Mouse (Mus musculus) ES-Bruce4 (cell line): ENCODE data around the gene Hcfc1. TPM values are rescaled to one million over a fixed set of nuclear protein-coding genes. Genes with fewer than 3 reads are reported as not detected.

Experiments used
- H3K27ac ChIP-seq: 2 replicates; pipeline ENCODE4 v1.5.1; 2012; ENCODE audit warnings: low read length, inconsistent platforms; ENCODE audit not compliant: insufficient read depth
- H3K27me3 ChIP-seq: 2 replicates; pipeline ENCODE4 v1.6.1; 2012; ENCODE audit warnings: mild to moderate bottlenecking, low read length, inconsistent platforms; ENCODE audit not compliant: control insufficient read depth, poor library complexity, insufficient read depth, severe bottlenecking
- H3K36me3 ChIP-seq: 2 replicates; pipeline ENCODE4 v1.6.1; 2012; ENCODE audit warnings: inconsistent platforms, mild to moderate bottlenecking, low read length, moderate library complexity; ENCODE audit not compliant: control insufficient read depth, poor library complexity, insufficient read depth, severe bottlenecking
- H3K4me1 ChIP-seq: one replicate; pipeline ENCODE4 v1.8.1; 2011; ENCODE audit warnings: low read length; ENCODE audit not compliant: control insufficient read depth, insufficient read depth
- H3K4me3 ChIP-seq: 2 replicates; pipeline ENCODE4 v1.5.1; 2011; ENCODE audit warnings: low read depth, mild to moderate bottlenecking, low read length
- H3K9ac ChIP-seq: 2 replicates; pipeline ENCODE4 v1.6.1; 2012; ENCODE audit warnings: low read depth, mild to moderate bottlenecking, inconsistent platforms; ENCODE audit not compliant: poor library complexity, severe bottlenecking
- H3K9me3 ChIP-seq: replicated peaks from 2 replicates; pipeline ENCODE4 v1.6.1; 2012; ENCODE audit warnings: mild to moderate bottlenecking, low read length, inconsistent platforms; ENCODE audit not compliant: control insufficient read depth, poor library complexity, insufficient read depth, severe bottlenecking
- CTCF ChIP-seq: IDR thresholded peaks from one replicate; pipeline ENCODE4 v1.8.1; 2011; ENCODE audit warnings: low read depth, low read length
- EP300 ChIP-seq: IDR thresholded peaks from 2 replicates; pipeline ENCODE4 v1.6.1; 2011; ENCODE audit warnings: low read depth, low read length; ENCODE audit not compliant: insufficient read depth
- POLR2A ChIP-seq: IDR thresholded peaks from one replicate; pipeline ENCODE4 v1.8.1; 2011; ENCODE audit warnings: low read length; ENCODE audit not compliant: insufficient read depth
- polyA plus RNA-seq: library from polyadenylated mRNA; stranded (reverse); fragments of >200 nt; gene quantifications from 2 replicates; pipeline ENCODE4 v1.2.4, GENCODE M21; 2011; ENCODE audit warnings: low read depth; ENCODE audit not compliant: missing spikeins, insufficient read depth, insufficient read length

Gene Hcfc1
- polyA plus RNA-seq, 1 experiment: 91.4 TPM

DNA sequence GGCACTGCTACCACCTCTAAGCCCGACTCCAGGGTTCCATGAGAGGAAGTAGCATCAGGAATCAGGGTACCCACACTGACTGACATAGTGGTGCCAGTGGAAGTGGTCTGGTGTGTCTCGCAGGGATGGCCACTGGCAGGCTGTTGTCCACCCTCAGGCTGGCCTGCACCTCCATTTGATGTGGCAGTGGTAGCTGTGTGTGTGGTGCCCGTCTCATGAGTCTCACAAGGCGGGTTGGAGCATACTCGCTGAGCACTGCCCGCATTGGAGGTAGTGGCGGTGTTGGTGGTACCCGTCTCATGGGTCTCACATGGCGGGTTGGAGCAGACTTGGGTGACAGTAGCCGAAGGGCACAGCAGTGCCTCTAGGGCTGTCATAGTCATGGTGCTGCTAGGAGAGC is 16.8 kb downstream of the Hcfc1 start:
- peaks cover 94% of the 10 kb centered on the region for H3K36me3 ChIP-seq
- TF ChIP-seq EP300 (no peak), CTCF (no peak), POLR2A (no peak)
- H3K27ac ChIP-seq: no peak overlapping the region
- no peak overlapping the region for H3K9ac ChIP-seq
- no peaks in the 10 kb centered on the region for H3K9me3 ChIP-seq
- H3K4me3 ChIP-seq: no peak overlapping the region
- no peaks in the 10 kb centered on the region for H3K4me1 ChIP-seq
- H3K27me3 ChIP-seq: no peaks in the 10 kb centered on the region

DNA sequence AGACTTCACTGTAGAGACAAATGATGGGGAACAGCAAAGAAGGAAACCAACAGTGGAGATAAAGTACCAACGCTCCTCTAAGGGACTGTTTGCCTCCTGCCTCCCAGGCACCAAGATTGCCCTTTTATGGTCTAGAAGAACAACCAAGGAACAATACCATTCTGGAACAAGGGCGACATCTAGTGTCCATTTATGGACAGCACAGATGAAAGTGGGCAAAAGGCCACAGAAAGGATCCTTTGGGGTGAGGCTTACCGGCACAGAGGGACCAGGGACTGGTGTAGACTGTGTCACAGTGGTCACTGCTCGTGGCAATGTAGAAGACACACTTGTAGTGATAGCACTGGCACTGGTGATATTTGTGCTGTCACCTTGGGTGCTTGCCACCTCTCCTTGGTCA is 17.5 kb downstream of the Hcfc1 start:
- H3K27me3 ChIP-seq: no peaks in the 10 kb centered on the region
- H3K9ac ChIP-seq: no peak overlapping the region
- H3K9me3 ChIP-seq: no peaks in the 10 kb centered on the region
- peaks cover 94% of the 10 kb centered on the region for H3K36me3 ChIP-seq
- H3K4me3 ChIP-seq: no peak overlapping the region
- TF ChIP-seq CTCF: no peak
- TF ChIP-seq POLR2A: no peak
- no peak for TF ChIP-seq EP300
- H3K4me1 ChIP-seq: no peaks in the 10 kb centered on the region
- H3K27ac ChIP-seq: no peak overlapping the region

DNA sequence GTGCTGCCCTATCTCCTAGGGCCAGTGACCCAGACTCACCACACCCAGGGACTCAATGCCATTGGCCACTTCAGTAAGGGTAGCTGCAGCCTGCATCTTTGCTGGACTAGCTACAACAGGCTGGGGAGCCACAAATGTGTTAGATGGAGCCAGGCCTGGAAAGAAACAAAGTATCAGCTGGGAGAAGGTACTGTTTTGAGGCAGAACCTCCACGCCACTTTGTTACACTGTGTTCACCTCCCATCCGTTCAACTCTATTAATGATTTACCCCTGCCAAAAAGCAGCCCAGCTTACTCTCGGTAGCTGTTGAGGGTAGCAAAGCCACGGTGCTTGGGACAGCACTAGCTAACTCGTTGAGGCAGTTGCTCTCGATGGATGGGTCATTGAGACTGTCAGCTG is 19.3 kb downstream of the Hcfc1 start:
- TF ChIP-seq EP300: no peak
- TF ChIP-seq CTCF: no peak
- no peak for TF ChIP-seq POLR2A
- Histone ChIP-seq H3K36me3 (peaks cover 92% of the 10 kb centered on the region), H3K9ac (no peak overlapping the region)

DNA sequence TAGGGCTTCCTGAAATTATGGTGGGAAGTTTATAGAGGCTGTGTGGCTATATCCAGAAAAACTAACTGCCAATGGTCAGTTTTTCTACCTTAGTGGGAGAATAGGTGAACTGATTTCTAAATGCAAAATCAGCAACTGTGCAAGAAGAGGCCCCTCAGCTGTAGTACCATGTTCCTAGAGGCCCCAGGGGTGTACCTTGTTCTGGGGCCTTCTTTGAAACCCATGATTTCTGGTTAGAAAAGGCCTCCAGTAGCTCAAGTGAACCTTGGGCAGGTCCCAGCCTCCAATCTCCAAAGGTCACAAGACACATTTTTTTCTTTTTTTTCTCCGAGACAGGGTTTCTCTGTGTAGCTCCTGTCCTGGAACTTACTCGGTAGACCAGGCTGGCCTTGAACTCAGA is 23.9 kb downstream of the Hcfc1 start:
- H3K4me1 ChIP-seq: no peaks in the 10 kb centered on the region
- no peak overlapping the region for H3K9ac ChIP-seq
- H3K4me3 ChIP-seq: no peak overlapping the region
- no peak overlapping the region for H3K27ac ChIP-seq
- no peaks in the 10 kb centered on the region for H3K27me3 ChIP-seq
- H3K36me3 ChIP-seq: peaks cover 52% of the 10 kb centered on the region
- H3K9me3 ChIP-seq: no peaks in the 10 kb centered on the region
- TF ChIP-seq CTCF (no peak), EP300 (no peak), POLR2A (no peak)

More for the DNA sequence above, 19.3 kb downstream of the Hcfc1 start:
- Histone ChIP-seq H3K27me3 (no peaks in the 10 kb centered on the region), H3K4me3 (no peak overlapping the region), H3K4me1 (no peaks in the 10 kb centered on the region), H3K27ac (no peak overlapping the region), H3K9me3 (no peaks in the 10 kb centered on the region)

DNA sequence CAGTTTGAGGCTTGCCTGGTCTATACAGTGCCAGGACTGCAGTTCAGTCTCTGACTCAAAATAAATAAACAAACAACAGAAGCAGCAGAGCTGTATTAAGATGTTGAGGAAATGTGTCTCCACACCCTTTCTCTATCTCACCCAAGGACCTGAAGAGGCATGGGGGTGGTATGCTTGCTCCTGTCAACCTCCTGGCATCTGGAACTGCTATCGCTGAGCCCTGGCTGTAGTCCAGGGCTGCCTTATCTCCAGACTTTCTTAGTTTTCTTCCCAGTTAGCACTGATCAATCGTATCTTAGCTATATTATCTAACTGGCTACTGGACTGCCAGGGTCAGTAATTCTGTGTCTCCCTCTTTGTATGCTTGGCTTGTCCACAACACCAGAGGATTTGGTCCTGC is 24.3 kb downstream of the Hcfc1 start:
- H3K36me3 ChIP-seq: peaks cover 48% of the 10 kb centered on the region
- H3K27me3 ChIP-seq: no peaks in the 10 kb centered on the region
- H3K9ac ChIP-seq: no peak overlapping the region
- TF ChIP-seq CTCF (no peak), EP300 (no peak), POLR2A (no peak)
- no peak overlapping the region for H3K27ac ChIP-seq
- no peaks in the 10 kb centered on the region for H3K9me3 ChIP-seq
- H3K4me3 ChIP-seq: no peak overlapping the region
- H3K4me1 ChIP-seq: no peaks in the 10 kb centered on the region

DNA sequence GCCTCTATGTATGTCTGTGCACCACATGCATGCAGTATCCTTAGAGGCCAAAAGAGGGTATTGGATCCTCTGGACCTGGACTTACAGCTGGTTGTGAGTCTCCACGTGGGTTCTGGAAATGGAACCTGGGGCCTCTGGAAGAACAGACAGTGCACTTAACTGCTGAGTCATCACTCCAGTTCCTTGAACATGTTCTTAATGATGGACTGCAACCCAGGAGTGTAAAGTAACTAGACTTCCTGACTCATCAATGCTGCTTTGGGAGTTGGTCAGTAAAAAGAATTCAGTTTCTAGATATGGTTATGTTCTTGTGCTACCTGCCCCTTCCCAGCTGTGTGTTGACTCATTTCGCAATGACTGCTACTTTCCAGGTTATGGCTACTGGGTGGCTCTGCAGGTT is 34.3 kb downstream of the Hcfc1 start:
- H3K27ac ChIP-seq: peak overlapping the region; percentile 44; the same call in 1 of the 2 replicates
- H3K36me3 ChIP-seq: peaks cover 17% of the 10 kb centered on the region
- H3K4me1 ChIP-seq: no peaks in the 10 kb centered on the region
- no peak overlapping the region for H3K4me3 ChIP-seq
- H3K9me3 ChIP-seq: no peaks in the 10 kb centered on the region
- TF ChIP-seq POLR2A (no peak), EP300 (no peak), CTCF (no peak)
- H3K9ac ChIP-seq: no peak overlapping the region
- H3K27me3 ChIP-seq: no peaks in the 10 kb centered on the region
